Comparison of ENCODE assay signal across 15 mouse cellular contexts in genomic region chr9:72943424-72943823, GRCm38 (mm10). TPM values are rescaled to one million over a fixed set of nuclear protein-coding genes. Genes with fewer than 3 reads are reported as not detected.
A peak's percentile ranks its signal among the peaks of the same experiment; 100 is the strongest.
DNase-seq lines count a peak whose midpoint lies in the region; ATAC-seq and TF ChIP-seq lines count a peak whose summit lies in the region.
"Had no signal": no experiment of that assay in that cellular context is flagged by ENCODE, and none has a peak within 500 bp of the region (broad histone marks: within the 10 kb centered on the region; RNA-seq: fewer than 3 reads in every experiment).

No protein-coding gene starts in this region.

- H3K4me2 ChIP-seq in midbrain, embryonic 11.5 days, result no peak overlapping the region
- H3K4me2 ChIP-seq: heart, embryonic 12.5 days had no signal

- in situ Hi-C loops in ES-E14 (cut with MboI; ENCODE audit: low sequenced_read_pairs in 2 of 2, unreplicated experiment in 2 of 2), result no loop called here

- H3K4me1 ChIP-seq in kidney, adult 2 months (ENCODE audit: control insufficient read depth, insufficient read depth, low read length), result no peaks in the 10 kb centered on the region
- no peaks in the 10 kb centered on the region for H3K4me1 ChIP-seq in midbrain, embryonic 11.5 days (ENCODE audit: control insufficient read depth, insufficient read depth, low read length)
- no peaks in the 10 kb centered on the region for H3K4me1 ChIP-seq in midbrain, embryonic 10.5 days
- H3K4me1 ChIP-seq in ES-E14 (ENCODE audit: control insufficient read depth in 2 of 2, insufficient read depth in 2 of 2, low read length in 2 of 2, poor library complexity in 1 of 2), result no peaks in the 10 kb centered on the region
- H3K4me1 ChIP-seq in embryonic fibroblast, embryonic 13.5 days (ENCODE audit: control insufficient read depth, insufficient read depth, low read length), result no peaks in the 10 kb centered on the region
- H3K4me1 ChIP-seq: heart, embryonic 12.5 days had no signal

- no peak for ATAC-seq in midbrain, embryonic 11.5 days (ENCODE audit: low FRiP score)
- ATAC-seq: hindbrain, embryonic 16.5 days had no signal

- TF ChIP-seq POLR2A in kidney, adult 2 months (IDR thresholded peaks at IDR 0.05; ENCODE audit: low read depth, low read length), result no peak
- TF ChIP-seq POLR2A in embryonic fibroblast, embryonic 13.5 days (IDR thresholded peaks at IDR 0.05; ENCODE audit: low read depth, low read length), result no peak

- no peak overlapping the region for H3K9ac ChIP-seq in midbrain, embryonic 11.5 days (ENCODE audit: low read length)
- no peak overlapping the region for H3K9ac ChIP-seq in ES-E14 (ENCODE audit: insufficient read depth, low read depth, low read length, poor library complexity, severe bottlenecking)
- H3K9ac ChIP-seq: heart, embryonic 12.5 days had no signal

- no peak for DNase-seq in kidney, adult 2 months
- no peak for DNase-seq in kidney, postnatal 25 days
- peak; percentile 21 for DNase-seq in midbrain, embryonic 11.5 days (ENCODE audit: low spot score, missing footprints)
- DNase-seq in midbrain, embryonic 10.5 days (ENCODE audit: low spot score), result no peak
- peak; percentile 50 for DNase-seq in ES-E14 (ENCODE audit: low read depth, low spot score)
- no peak for DNase-seq in urinary bladder, postnatal 14 days (ENCODE audit: low spot score)
- DNase-seq in embryo, embryonic 10 days (ENCODE audit: low spot score), result no peak
- DNase-seq: cerebellum, postnatal 36 days; left cerebral cortex, postnatal 4 days had no signal

- H3K9me3 ChIP-seq in midbrain, embryonic 11.5 days (ENCODE audit: control insufficient read depth, low read length), result peaks cover 6% of the 10 kb centered on the region; the same call in 1 of the 2 replicates
- H3K9me3 ChIP-seq in midbrain, embryonic 10.5 days (replicated peaks), result peaks cover 11% of the 10 kb centered on the region; the same call in 1 of the 2 replicates
- no peaks in the 10 kb centered on the region for H3K9me3 ChIP-seq in ES-E14 (ENCODE audit: control insufficient read depth, insufficient read depth, low read depth, low read length)

- no peak overlapping the region for H3K4me3 ChIP-seq in kidney, adult 2 months (ENCODE audit: insufficient read depth, low read depth, low read length)
- no peak overlapping the region for H3K4me3 ChIP-seq in midbrain, embryonic 11.5 days (ENCODE audit: low read depth, low read length)
- H3K4me3 ChIP-seq in midbrain, embryonic 10.5 days, result no peak overlapping the region
- H3K4me3 ChIP-seq in ES-E14 (ENCODE audit: insufficient read depth in 1 of 2, low read depth in 1 of 2, low read length in 2 of 2, poor library complexity in 1 of 2, severe bottlenecking in 1 of 2), result no peak overlapping the region
- H3K4me3 ChIP-seq in embryonic fibroblast, embryonic 13.5 days (ENCODE audit: insufficient read depth, low read length), result no peak overlapping the region
- H3K4me3 ChIP-seq: heart, embryonic 12.5 days had no signal

- WGBS in kidney, adult 2 months, result 69% methylated on average over 3 of the region's 3 CpGs
- 64% methylated on average over 3 of the region's 3 CpGs for WGBS in midbrain, embryonic 11.5 days
- WGBS in midbrain, embryonic 10.5 days, result 63% methylated on average over 3 of the region's 3 CpGs

- H3K27ac ChIP-seq in kidney, adult 2 months (ENCODE audit: insufficient read depth, low read depth, low read length), result no peak overlapping the region
- no peak overlapping the region for H3K27ac ChIP-seq in midbrain, embryonic 11.5 days (ENCODE audit: low read depth, low read length)
- H3K27ac ChIP-seq in midbrain, embryonic 10.5 days (replicated peaks), result no peak overlapping the region
- no peak overlapping the region for H3K27ac ChIP-seq in ES-E14 (ENCODE audit: insufficient read depth, low read depth, low read length, poor library complexity, severe bottlenecking)
- H3K27ac ChIP-seq in embryonic fibroblast, embryonic 13.5 days (ENCODE audit: insufficient read depth, low read length), result no peak overlapping the region
- H3K27ac ChIP-seq: macrophage had no signal

- H3K36me3 ChIP-seq in kidney, adult 2 months (ENCODE audit: control insufficient read depth, insufficient read depth, low read length), result no peaks in the 10 kb centered on the region
- H3K36me3 ChIP-seq in midbrain, embryonic 11.5 days (ENCODE audit: control insufficient read depth, insufficient read depth, low read length), result peaks cover 14% of the 10 kb centered on the region; the same call in 1 of the 2 replicates
- H3K36me3 ChIP-seq in midbrain, embryonic 10.5 days, result peaks cover 50% of the 10 kb centered on the region
- H3K36me3 ChIP-seq in ES-E14 (ENCODE audit: control insufficient read depth, insufficient read depth, low read length, poor library complexity, severe bottlenecking), result no peaks in the 10 kb centered on the region

- H3K27me3 ChIP-seq in kidney, adult 2 months (replicated peaks; ENCODE audit: control insufficient read depth, insufficient read depth, low read length), result no peaks in the 10 kb centered on the region
- no peaks in the 10 kb centered on the region for H3K27me3 ChIP-seq in midbrain, embryonic 11.5 days (ENCODE audit: control insufficient read depth, insufficient read depth, low read length)
- no peaks in the 10 kb centered on the region for H3K27me3 ChIP-seq in midbrain, embryonic 10.5 days (ENCODE audit: low read depth, poor library complexity, severe bottlenecking)
- H3K27me3 ChIP-seq: heart, embryonic 12.5 days had no signal

- peak; percentile 23; the same call in 1 of the 2 replicates for TF ChIP-seq CTCF in kidney, adult 2 months (conservative IDR thresholded peaks at IDR 0.05; ENCODE audit: insufficient read depth, insufficient read length, low read depth, low read length)
- TF ChIP-seq CTCF in embryonic fibroblast, embryonic 13.5 days (IDR thresholded peaks at IDR 0.05; ENCODE audit: borderline replicate concordance, insufficient read depth, low read length), result 0 out of 2 replicates have a peak, but pooled peaks have one; percentile 2

TF ChIP-seq in ES-E14, 5 proteins besides CTCF, POLR2A, EP300 and RAD21:
- no peak for TF ChIP-seq MAFK (IDR thresholded peaks at IDR 0.05; ENCODE audit: insufficient read depth, low read depth, low read length)
- no peak for TF ChIP-seq ZNF384 (IDR thresholded peaks at IDR 0.05; ENCODE audit: low read depth, low read length)

RNA-seq across cellular contexts. Expression of gene Dyx1c1, which starts 15.2 kb away (rescaled TPM):
- polyA plus RNA-seq in kidney, adult 2 months (2012; rRNA removed), result 1.1 and 1.3 TPM in 2 replicates
- 2.2 and 2.6 TPM in 2 replicates for polyA plus RNA-seq in midbrain, embryonic 11.5 days (2014; fragmentation: Nextera tagmentation; extraction: Ambion mirVana)
- polyA plus RNA-seq in midbrain, embryonic 10.5 days (2016; fragmentation: Nextera tagmentation; extraction: Ambion mirVana), result 1.7 and 2.3 TPM in 2 replicates
- 1.2 and 1.4 TPM in 2 replicates for total RNA-seq in ES-E14 (2012; rRNA removed)
- polyA plus RNA-seq in embryonic fibroblast, embryonic 13.5 days (2011; ENCODE audit: insufficient read length, low read depth, missing spikeins), result 0.86 and 0.95 TPM in 2 replicates

RNA-seq across cellular contexts. Expression of gene Gm44503, which starts 15.2 kb away (rescaled TPM):
- polyA plus RNA-seq in kidney, adult 2 months (2012; rRNA removed), result not detected in 2 replicates
- polyA plus RNA-seq in midbrain, embryonic 11.5 days (2014; fragmentation: Nextera tagmentation; extraction: Ambion mirVana), result not detected in 2 replicates
- not detected in 2 replicates for polyA plus RNA-seq in midbrain, embryonic 10.5 days (2016; fragmentation: Nextera tagmentation; extraction: Ambion mirVana)
- 0.04 TPM in 1 of 2 replicates, not detected in the other for total RNA-seq in ES-E14 (2012; rRNA removed)
- polyA plus RNA-seq in embryonic fibroblast, embryonic 13.5 days (2011; ENCODE audit: insufficient read length, low read depth, missing spikeins), result 0.30 TPM in 1 of 2 replicates, not detected in the other
- total RNA-seq: layer of hippocampus, adult 8-10 months had no signal
- polyA plus RNA-seq: heart, embryonic 12.5 days; hindbrain, embryonic 16.5 days; macrophage; small intestine, adult 2 months had no signal

RNA-seq across cellular contexts. Expression of gene Pygo1, which starts 18.0 kb away (rescaled TPM):
- polyA plus RNA-seq in kidney, adult 2 months (2012; rRNA removed), result 0.22 and 0.38 TPM in 2 replicates
- polyA plus RNA-seq in midbrain, embryonic 11.5 days (2014; fragmentation: Nextera tagmentation; extraction: Ambion mirVana), result 10.1 and 10.8 TPM in 2 replicates
- 4.9 and 5.8 TPM in 2 replicates for polyA plus RNA-seq in midbrain, embryonic 10.5 days (2016; fragmentation: Nextera tagmentation; extraction: Ambion mirVana)
- 0.42 and 0.58 TPM in 2 replicates for total RNA-seq in ES-E14 (2012; rRNA removed)
- polyA plus RNA-seq in embryonic fibroblast, embryonic 13.5 days (2011; ENCODE audit: insufficient read length, low read depth, missing spikeins), result 5.0 and 8.0 TPM in 2 replicates
- polyA plus RNA-seq: macrophage had no signal

RNA-seq across cellular contexts. Expression of gene Ccpg1os, which starts 41.8 kb away (rescaled TPM):
- polyA plus RNA-seq in kidney, adult 2 months (2012; rRNA removed), result 29.1 and 34.8 TPM in 2 replicates
- 22.4 and 22.9 TPM in 2 replicates for polyA plus RNA-seq in midbrain, embryonic 11.5 days (2014; fragmentation: Nextera tagmentation; extraction: Ambion mirVana)
- polyA plus RNA-seq in midbrain, embryonic 10.5 days (2016; fragmentation: Nextera tagmentation; extraction: Ambion mirVana), result 21.8 and 24.2 TPM in 2 replicates
- 5.1 and 7.1 TPM in 2 replicates for total RNA-seq in ES-E14 (2012; rRNA removed)
- 5.5 and 6.5 TPM in 2 replicates for polyA plus RNA-seq in embryonic fibroblast, embryonic 13.5 days (2011; ENCODE audit: insufficient read length, low read depth, missing spikeins)

RNA-seq across cellular contexts. Expression of gene Ccpg1, which starts 41.8 kb away (rescaled TPM):
- polyA plus RNA-seq in kidney, adult 2 months (2012; rRNA removed), result 20.1 and 30.2 TPM in 2 replicates
- polyA plus RNA-seq in midbrain, embryonic 11.5 days (2014; fragmentation: Nextera tagmentation; extraction: Ambion mirVana), result 24.9 and 26.9 TPM in 2 replicates
- 18.0 and 23.0 TPM in 2 replicates for polyA plus RNA-seq in midbrain, embryonic 10.5 days (2016; fragmentation: Nextera tagmentation; extraction: Ambion mirVana)
- 31.3 and 45.2 TPM in 2 replicates for total RNA-seq in ES-E14 (2012; rRNA removed)
- 28.1 and 30.7 TPM in 2 replicates for polyA plus RNA-seq in embryonic fibroblast, embryonic 13.5 days (2011; ENCODE audit: insufficient read length, low read depth, missing spikeins)

Comparison
In these comparisons a context has a peak if more than half of its experiments do, and no peak if none do; other contexts are left out.
1. DNase-seq: peak in midbrain, embryonic 11.5 days (single experiment) and ES-E14 (single experiment); none in kidney, adult 2 months (single experiment), kidney, postnatal 25 days (0 of 2), midbrain, embryonic 10.5 days (single experiment), urinary bladder, postnatal 14 days (single experiment) and embryo, embryonic 10 days (single experiment).